Mouse (Mus musculus) lung, adult 2 months (tissue): Measurements from ENCODE around the gene Pnp.
"Not testable (repeated sequence)": the region's sequence is repeated elsewhere in the genome, so short reads cannot be mapped to it uniquely, and the experiment has no call there.

Source experiments
- CTCF ChIP-seq: fragments of 200-500 bp; IDR thresholded peaks from 2 replicates; pipeline ENCODE4 v1.5.1; 2011; ENCODE audit warnings: mild to moderate bottlenecking, low read length, control low read depth; ENCODE audit not compliant: insufficient read depth
- POLR2A ChIP-seq: fragments of 200-500 bp; IDR thresholded peaks from 2 replicates; pipeline ENCODE4 v1.6.1; 2011; ENCODE audit warnings: low read depth, mild to moderate bottlenecking, control low read depth, low read length, borderline replicate concordance; ENCODE audit errors: extremely low read depth

- not testable (repeated sequence) for TF ChIP-seq POLR2A, CTCF
These were observed 47.6 kb downstream of the Pnp start for GRCm38 (mm10) chr14:50978451-50978850.
